Mouse (Mus musculus): ENCODE measurements around the gene Olfr1340. TPM values are rescaled to one million over a fixed set of nuclear protein-coding genes. Genes with fewer than 3 reads are reported as not detected.

Olfr1340 gene
- not detected for total RNA-seq (2021)
- long read RNA-seq, experiment 1: 0 reads
- long read RNA-seq, experiment 2: 0 reads

DNA sequence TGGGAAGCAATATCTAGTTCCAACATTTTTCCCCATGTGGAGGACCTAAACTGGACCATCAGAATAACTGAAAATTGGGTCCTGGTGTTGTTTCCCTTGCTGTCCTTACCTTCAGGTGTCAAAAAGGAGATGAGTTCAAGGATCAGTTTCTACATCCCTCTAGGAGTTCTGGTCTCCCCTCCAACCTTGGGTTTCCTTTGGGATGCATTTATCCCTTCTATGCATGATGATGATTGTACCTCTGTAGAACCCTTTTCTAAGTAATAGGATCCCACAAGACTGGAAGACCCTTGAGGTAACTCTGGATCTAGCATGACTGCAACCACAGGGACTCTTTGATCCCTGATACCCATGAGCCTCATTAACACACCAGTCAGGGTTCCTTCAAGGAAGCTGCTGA is at the start of gene Olfr1340:
Gene Olfr1340, plus strand, starts transcription at position 301 of the 400 bp plus-strand sequence.
- no peak within 1 kb of the TSS for H3K4me3 ChIP-seq
- TF ChIP-seq CTCF (conservative IDR thresholded peaks at IDR 0.05): no peak
- no peak within 1 kb of the TSS for H3K27ac ChIP-seq
- DNase-seq (ENCODE audit: low spot score in 2 of 2): no peak

DNA sequence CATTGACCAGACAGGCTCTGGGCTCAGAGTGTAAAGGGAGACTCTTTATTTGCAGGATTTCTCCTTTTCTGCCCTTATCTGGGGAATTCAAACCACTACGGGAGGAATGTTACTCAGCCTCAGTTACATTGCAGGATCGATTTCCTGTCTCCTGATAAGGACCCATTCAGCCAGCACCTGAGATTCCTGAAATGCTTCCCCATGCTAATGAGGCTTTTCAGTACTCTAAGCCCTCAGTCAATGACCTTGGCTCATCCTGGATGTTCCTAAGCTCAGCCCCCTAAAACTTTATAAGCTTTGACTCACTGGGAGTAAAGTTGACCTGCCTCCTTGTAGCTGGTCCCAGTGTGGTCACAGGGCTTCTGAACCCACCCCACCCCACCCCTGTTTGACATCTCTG is 32.9 kb upstream of the Olfr1340 start:
- no peak overlapping the region for H3K4me3 ChIP-seq
- no peak for TF ChIP-seq CTCF (conservative IDR thresholded peaks at IDR 0.05)

DNA sequence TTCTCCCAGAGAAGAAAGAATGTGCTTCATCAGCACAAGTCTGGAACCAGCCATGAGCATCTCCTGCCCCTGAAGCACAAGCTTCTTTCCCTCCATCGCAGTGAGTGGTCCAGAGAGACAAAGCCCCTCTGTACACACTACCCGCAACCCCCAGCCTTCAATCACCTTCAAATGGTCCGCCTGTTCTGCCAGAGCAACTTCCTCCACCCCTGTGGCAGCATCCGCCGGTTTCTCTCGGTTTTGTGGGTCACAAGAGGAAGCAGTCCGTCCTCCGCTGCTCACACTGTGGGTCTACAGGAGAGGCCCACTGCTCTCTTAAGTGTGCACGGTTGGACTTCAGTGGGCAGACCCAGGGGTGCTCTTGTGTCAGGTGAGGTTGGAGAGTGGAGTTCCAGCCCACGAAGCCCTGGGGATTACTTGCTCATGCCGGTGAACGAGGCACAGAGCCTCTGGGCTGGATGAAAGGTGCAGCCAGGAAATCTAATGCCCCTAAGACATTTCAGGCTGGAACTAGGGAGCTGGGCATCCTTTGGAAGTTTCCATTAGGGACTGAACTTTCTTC is 27.4 kb upstream of the Olfr1340 start, which contains the start of gene Olfr1342:
Gene Olfr1342, minus strand, starts transcription at position 345 of the 562 bp plus-strand sequence.
- Histone ChIP-seq H3K27ac (no peak within 1 kb of the TSS), H3K4me3 (no peak within 1 kb of the TSS)
- no peak for DNase-seq (ENCODE audit: low spot score in 2 of 2)
- TF ChIP-seq CTCF (conservative IDR thresholded peaks at IDR 0.05): no peak

More for the DNA sequence above, 32.9 kb upstream of the Olfr1340 start:
- DNase-seq (ENCODE audit: low spot score in 2 of 2): no peak
- no peak overlapping the region for H3K27ac ChIP-seq

DNA sequence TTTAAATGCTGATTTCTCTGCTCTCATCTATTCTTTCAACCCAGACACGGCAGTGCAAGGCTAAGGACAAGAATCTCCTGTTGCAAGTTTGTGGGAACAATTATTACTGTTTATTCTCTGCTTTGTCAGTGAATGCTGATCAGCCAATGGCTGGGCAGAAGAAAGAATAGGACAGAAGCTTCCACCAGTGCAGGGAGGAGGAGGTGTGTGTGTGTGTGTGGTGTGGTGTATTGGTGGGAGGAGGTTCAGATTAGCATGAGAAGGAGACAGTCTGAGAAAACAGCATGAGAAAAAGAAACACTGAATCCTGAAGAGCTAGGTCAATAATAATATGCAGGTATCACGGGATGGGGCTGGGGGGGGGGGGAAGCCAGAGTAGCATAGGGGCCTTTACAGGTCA is 26.1 kb upstream of the Olfr1340 start:
- no peak overlapping the region for H3K4me3 ChIP-seq
- TF ChIP-seq CTCF (conservative IDR thresholded peaks at IDR 0.05): no peak
- H3K27ac ChIP-seq: no peak overlapping the region
- no peak for DNase-seq (ENCODE audit: low spot score in 2 of 2)

DNA sequence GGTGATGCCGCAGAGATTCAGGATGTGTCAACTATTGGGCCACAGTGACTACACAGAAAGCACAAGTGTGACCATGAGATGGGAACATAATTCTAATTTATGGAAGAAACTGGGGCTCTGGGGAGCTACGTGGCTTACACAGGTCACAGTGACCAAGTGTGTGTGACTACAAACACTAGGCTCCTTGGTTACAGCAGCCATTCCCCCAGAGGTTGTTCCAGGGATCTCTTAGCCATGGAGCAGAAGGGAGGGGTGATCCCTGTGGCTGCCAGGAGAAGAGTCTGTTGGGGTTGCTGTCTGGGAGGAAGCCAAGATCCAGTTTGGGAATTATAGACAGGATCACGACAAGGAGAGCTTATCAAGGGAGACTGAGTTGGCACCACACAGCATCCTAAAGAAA is 16.7 kb upstream of the Olfr1340 start, which contains the start of gene Olfr1341:
Gene Olfr1341, plus strand, starts transcription at position 301 of the 400 bp plus-strand sequence.
- no peak for TF ChIP-seq CTCF (conservative IDR thresholded peaks at IDR 0.05)
- Histone ChIP-seq H3K4me3 (no peak within 1 kb of the TSS), H3K27ac (no peak within 1 kb of the TSS)
- DNase-seq (ENCODE audit: low spot score in 2 of 2): no peak

DNA sequence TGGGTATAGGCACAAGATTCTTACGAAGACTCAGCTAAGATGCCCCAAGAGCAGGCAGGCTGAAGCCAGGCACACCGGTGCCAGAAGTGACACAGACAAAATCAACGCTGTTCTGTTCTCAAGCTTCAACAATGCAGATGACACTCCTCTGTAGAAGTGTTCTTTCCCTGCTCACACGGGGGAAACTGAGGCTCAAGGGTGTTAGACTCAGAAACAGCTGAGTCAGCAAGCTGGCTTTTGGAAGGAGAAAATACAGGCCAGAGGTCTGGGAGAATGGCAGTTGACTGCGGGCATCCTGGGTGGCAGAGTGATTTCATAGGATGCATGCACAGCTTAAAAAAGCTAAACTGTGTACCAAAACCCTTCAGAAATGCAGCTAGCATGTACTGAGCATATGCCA is 11.9 kb upstream of the Olfr1340 start:
- Histone ChIP-seq H3K27ac (no peak overlapping the region), H3K4me3 (no peak overlapping the region)
- TF ChIP-seq CTCF (conservative IDR thresholded peaks at IDR 0.05): no peak
- no peak for DNase-seq (ENCODE audit: low spot score in 2 of 2)

DNA sequence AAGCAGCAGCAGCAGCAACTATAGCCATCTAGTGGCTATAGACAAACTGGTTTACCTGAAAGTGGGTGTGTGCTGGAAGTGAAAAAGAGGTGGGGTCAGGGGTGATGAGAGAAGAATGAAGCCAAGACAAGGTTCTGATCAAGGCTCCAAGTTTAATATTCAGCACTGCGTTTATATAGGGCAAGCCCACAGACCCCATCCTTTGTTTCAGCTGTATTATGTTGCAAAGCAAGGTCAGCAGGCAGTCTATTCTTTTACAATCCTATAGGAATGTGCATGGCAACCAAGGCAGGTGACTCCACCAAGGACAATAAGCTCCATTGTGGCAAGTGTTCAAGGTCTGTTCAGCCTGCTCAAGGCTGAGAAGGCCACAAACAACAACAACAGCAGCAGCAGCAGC is 8.3 kb upstream of the Olfr1340 start:
- no peak for DNase-seq (ENCODE audit: low spot score in 2 of 2)
- TF ChIP-seq CTCF (conservative IDR thresholded peaks at IDR 0.05): no peak

DNA sequence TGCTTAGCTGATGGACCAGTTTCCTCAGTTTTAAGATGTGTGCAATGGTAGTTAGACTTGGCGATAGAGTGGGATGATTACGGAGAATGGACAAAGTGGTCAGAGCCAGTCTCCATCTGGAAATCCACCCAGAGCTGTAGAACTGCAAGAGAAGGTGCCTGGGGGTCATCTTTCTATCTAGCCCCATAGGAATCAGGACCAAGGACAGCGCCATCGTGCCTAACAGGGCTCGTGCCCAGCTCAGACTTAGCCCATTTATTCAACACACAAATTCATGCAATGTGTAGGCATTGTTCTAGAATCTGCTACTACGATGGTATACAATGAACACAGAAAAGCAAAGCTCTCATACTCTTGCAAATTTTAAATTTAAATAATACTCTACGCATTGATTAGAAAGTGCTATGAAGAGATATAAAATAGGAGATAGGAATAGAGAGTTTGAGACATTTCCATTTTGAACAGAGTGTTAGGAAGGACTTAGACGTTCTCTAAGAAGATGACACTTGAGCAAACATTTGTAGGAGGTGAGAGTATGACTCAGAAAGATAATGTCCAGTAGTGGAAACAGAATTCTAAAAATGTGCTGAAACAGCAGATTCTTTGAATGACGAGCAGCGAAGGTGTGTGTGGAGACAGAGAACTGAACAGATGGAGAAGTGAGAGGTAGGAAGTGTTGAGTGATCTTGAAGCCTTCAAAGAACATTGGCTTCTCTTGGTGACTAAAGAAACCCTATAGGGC is 2.0 kb downstream of the Olfr1340 start:
- no peak for TF ChIP-seq CTCF (conservative IDR thresholded peaks at IDR 0.05)
- no peak overlapping the region for H3K4me3 ChIP-seq
- no peak overlapping the region for H3K27ac ChIP-seq
- DNase-seq (ENCODE audit: low spot score in 2 of 2): no peak

More for the DNA sequence above, 8.3 kb upstream of the Olfr1340 start:
- Histone ChIP-seq H3K27ac (no peak overlapping the region), H3K4me3 (no peak overlapping the region)

DNA sequence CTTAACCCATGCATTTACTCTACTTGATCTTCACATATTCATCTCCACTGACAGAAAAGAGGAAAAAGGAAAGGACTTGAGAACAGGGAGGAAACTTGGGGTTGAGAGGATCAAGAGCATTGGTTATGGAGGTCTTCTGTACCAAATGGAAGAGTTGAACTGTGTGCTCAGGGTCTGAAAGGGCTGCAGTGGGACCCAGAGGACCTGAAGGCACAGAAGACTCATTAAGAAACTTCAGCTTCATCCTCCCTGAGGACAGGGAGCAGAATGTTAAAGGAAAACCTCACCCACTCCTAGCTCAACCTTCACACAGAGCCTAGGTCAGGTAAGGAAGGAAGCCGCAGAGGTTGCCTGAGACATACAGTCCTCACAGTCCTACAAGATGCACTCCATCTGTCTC is 11.9 kb downstream of the Olfr1340 start, which contains the start of gene Olfr1339:
Gene Olfr1339, plus strand, starts transcription at position 301 of the 400 bp plus-strand sequence.
- no peak for DNase-seq (ENCODE audit: low spot score in 2 of 2)
- Histone ChIP-seq H3K27ac (no peak within 1 kb of the TSS), H3K4me3 (no peak within 1 kb of the TSS)
- no peak for TF ChIP-seq CTCF (conservative IDR thresholded peaks at IDR 0.05)

DNA sequence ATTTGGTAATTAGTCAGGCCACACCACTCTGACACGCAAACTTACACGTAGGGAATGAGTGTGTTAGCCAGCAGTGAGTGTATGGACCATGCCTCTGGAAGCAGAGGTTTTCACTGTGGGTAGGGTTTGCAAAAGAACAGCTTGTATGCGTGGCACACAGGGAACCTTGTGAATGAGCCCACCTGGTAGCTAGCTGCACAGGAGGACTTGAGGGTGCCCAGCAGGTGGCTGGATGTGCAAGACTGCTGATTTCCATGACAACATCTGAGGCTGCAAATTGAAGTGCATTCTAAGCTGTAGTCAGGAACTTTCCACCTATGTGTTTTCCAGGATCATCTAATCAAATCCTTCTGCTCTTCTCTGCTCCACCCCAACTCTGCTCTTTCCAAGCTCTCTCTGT is 19.6 kb downstream of the Olfr1340 start:
- Histone ChIP-seq H3K4me3 (no peak overlapping the region), H3K27ac (no peak overlapping the region)
- DNase-seq (ENCODE audit: low spot score in 2 of 2): no peak
- TF ChIP-seq CTCF (conservative IDR thresholded peaks at IDR 0.05): no peak

DNA sequence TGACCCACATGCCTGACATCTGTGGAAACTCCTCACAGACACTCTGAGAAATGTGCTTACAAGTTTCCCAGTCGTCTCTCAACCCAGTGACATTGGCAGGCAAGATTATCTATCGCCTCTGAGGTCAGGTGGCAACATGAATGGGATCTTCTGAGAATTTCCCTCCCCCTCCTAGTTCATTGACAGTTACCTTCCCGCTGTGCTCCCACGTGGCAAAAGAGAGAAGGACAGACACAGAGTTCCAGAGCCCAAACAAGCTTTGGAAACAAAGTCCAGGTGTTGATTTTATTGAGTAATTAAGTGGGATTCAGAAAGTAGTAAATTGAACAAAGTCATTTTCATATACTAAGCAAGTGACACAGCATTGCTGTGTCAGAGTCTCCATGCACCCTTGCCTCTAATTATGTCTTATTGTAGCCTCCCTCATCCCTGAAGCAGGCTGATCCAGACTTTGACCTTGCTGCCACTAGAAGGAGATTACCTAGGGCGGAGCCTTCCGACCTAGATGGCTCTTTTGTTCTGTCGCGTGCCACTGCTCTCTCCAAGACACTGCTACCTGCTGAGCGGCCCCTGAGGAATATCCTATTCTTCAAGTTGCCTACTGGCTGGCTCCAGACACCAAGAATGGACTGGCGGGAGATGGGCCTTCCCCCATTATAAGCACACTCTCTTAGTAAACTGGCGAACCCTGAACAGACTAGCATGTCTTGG is 21.2 kb downstream of the Olfr1340 start:
- no peak for TF ChIP-seq CTCF (conservative IDR thresholded peaks at IDR 0.05)
- Histone ChIP-seq H3K4me3 (no peak overlapping the region), H3K27ac (no peak overlapping the region)
- DNase-seq (ENCODE audit: low spot score in 2 of 2): no peak

DNA sequence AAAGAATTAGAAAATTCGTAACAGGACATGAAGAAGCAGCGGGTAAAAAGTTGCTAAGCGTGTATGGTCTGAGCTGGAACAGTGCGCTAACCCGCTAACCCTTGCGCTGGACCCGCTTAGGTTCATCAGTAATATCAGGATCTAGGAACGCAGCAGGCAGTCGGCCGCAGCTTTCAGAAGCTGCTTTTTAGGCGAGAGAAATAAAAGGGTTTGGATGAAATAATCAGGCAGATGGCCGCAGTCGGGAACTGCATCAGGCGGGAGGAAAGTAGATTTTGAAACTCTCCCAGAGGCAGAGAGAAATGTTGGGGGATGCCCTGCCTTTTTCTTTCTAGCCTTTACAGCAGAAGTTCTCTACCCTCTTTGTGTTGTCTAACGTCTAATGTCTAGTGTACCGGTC is 21.9 kb downstream of the Olfr1340 start:
- peak in 1 of 2 experiments; percentile 6 for DNase-seq (ENCODE audit: low spot score in 2 of 2)
- TF ChIP-seq CTCF (conservative IDR thresholded peaks at IDR 0.05): no peak
- H3K4me3 ChIP-seq: no peak overlapping the region

DNA sequence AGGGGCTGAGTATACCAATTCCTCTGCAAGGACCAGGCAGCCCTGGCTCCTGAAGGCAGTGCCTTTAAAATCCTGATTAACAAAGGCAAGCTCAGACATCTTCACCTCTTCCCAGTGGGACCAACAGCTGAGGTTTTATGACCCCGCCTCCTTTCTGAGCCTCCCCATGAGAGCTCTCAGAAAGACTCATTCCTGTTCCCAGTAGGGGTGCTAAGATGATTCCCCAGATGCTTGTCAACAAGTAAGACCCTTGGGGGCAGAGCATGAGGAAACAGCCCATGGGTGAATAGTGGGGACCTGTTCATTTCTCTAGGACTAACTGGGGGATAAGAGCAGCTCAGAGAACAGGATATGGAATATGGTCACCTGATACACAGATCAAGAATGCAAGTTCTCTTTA is 38.7 kb downstream of the Olfr1340 start, which contains the start of gene Olfr1338:
Gene Olfr1338, minus strand, starts transcription at position 101 of the 400 bp plus-strand sequence.
- DNase-seq (ENCODE audit: low spot score in 2 of 2): no peak
- Histone ChIP-seq H3K4me3 (no peak within 1 kb of the TSS), H3K27ac (no peak within 1 kb of the TSS)
- no peak for TF ChIP-seq CTCF (conservative IDR thresholded peaks at IDR 0.05)

More for the DNA sequence above, 21.9 kb downstream of the Olfr1340 start:
- no peak overlapping the region for H3K27ac ChIP-seq

Other genes with a start within 250 kb of the Olfr1340 start
- gene Tie1, start 230.1 kb upstream of the Olfr1340 start, total RNA-seq (2021): 1 to 10 TPM; 7.0 to 9.3 TPM
- not detected for gene 2610528J11Rik, start 193.1 kb upstream of the Olfr1340 start, total RNA-seq (2021)
- gene Tmem125, start 176.1 kb upstream of the Olfr1340 start, total RNA-seq (2021): 1 to 10 TPM; 5.7 to 6.1 TPM
- under 1 TPM; 0.56 to 0.72 TPM for gene Cfap57, start 99.4 kb upstream of the Olfr1340 start, total RNA-seq (2021)
- 10 to 100 TPM; 56.5 to 58.8 TPM for gene Ebna1bp2, start 99.3 kb upstream of the Olfr1340 start, total RNA-seq (2021)
- not detected for gene Olfr62, start 61.2 kb upstream of the Olfr1340 start, total RNA-seq (2021)
- gene Olfr1342, start 27.4 kb upstream of the Olfr1340 start, total RNA-seq (2021): not detected
- not detected for gene Olfr1341, start 16.6 kb upstream of the Olfr1340 start, total RNA-seq (2021)
- gene Olfr1339, start 12.0 kb downstream of the Olfr1340 start, total RNA-seq (2021): not detected
- not detected for gene Olfr1338, start 38.6 kb downstream of the Olfr1340 start, total RNA-seq (2021)
- gene Olfr1337, start 62.4 kb downstream of the Olfr1340 start, total RNA-seq (2021): not detected
- gene Olfr1335, start 89.8 kb downstream of the Olfr1340 start, total RNA-seq (2021): not detected
- gene Olfr1333, start 116.1 kb downstream of the Olfr1340 start, total RNA-seq (2021): not detected
- gene Olfr1331, start 144.5 kb downstream of the Olfr1340 start, total RNA-seq (2021): not detected
- gene Olfr1330, start 168.5 kb downstream of the Olfr1340 start, total RNA-seq (2021): not detected
- not detected for gene Olfr1329, start 197.3 kb downstream of the Olfr1340 start, total RNA-seq (2021)
- not detected for gene Olfr1328, start 218.5 kb downstream of the Olfr1340 start, total RNA-seq (2021)
- gene Lao1, start 241.4 kb downstream of the Olfr1340 start, total RNA-seq (2021): under 1 TPM; 0.51 to 0.79 TPM